Mouse (Mus musculus) kidney, embryonic 16.5 days (tissue): ENCODE data around the gene Gm3327. TPM values are rescaled to one million over a fixed set of nuclear protein-coding genes. Genes with fewer than 3 reads are reported as not detected.
"Not testable (repeated sequence)": the region's sequence is repeated elsewhere in the genome, so short reads cannot be mapped to it uniquely, and the experiment has no call there.

Experiments used
- ATAC-seq: fragments of 200-750 bp; cut with Nextera tagmentation; 2 replicates; pipeline ENCODE4 v1.8.0; 2017; ENCODE audit warnings: moderate TSS enrichment; ENCODE audit not compliant: low FRiP score, low TSS enrichment
- H3K27ac ChIP-seq: fragments of 300-500 bp; sonication (generic); 2 replicates; pipeline ENCODE4 v1.5.1; 2014; ENCODE audit warnings: low read length
- H3K27me3 ChIP-seq: fragments of 300-500 bp; sonication (generic); 2 replicates; pipeline ENCODE4 v1.6.1; 2014; ENCODE audit warnings: low read length, control low read depth, mixed read lengths; ENCODE audit not compliant: insufficient read depth
- H3K36me3 ChIP-seq: fragments of 300-500 bp; sonication (generic); 2 replicates; pipeline ENCODE4 v1.6.1; 2014; ENCODE audit warnings: low read length, control low read depth, mixed read lengths; ENCODE audit not compliant: insufficient read depth
- H3K4me1 ChIP-seq: fragments of 300-500 bp; sonication (generic); 2 replicates; pipeline ENCODE4 v1.6.1; 2014; ENCODE audit warnings: low read length, control low read depth, mixed read lengths; ENCODE audit not compliant: insufficient read depth
- H3K4me2 ChIP-seq: fragments of 300-500 bp; sonication (generic); replicated peaks from 2 replicates; pipeline ENCODE4 v1.6.1; 2014; ENCODE audit warnings: low read depth, low read length
- H3K4me3 ChIP-seq: fragments of 300-500 bp; sonication (generic); 2 replicates; pipeline ENCODE4 v1.5.1; 2014; ENCODE audit warnings: mild to moderate bottlenecking, low read length
- H3K9ac ChIP-seq: fragments of 300-500 bp; sonication (generic); replicated peaks from 2 replicates; pipeline ENCODE4 v1.6.1; 2014; ENCODE audit warnings: low read length
- H3K9me3 ChIP-seq: fragments of 300-500 bp; sonication (generic); 2 replicates; pipeline ENCODE4 v1.6.1; 2016; ENCODE audit warnings: low read length, control low read depth
- WGBS: fragments of 180-500 bp; shearing (Covaris S2); extraction: QIAGEN DNeasy Blood & Tissue Kit; methylation state at CpG from one replicate; pipeline ENCODE4 v1.1.7; 2014; 5-methylcytosine and 5-hydroxymethylcytosine counted together
- polyA plus RNA-seq: library from polyadenylated mRNA; unstranded; fragments of >200 nt; fragmentation: Nextera tagmentation; extraction: Ambion mirVana; gene quantifications from 2 replicates; pipeline ENCODE4 v1.2.1, GENCODE M21; 2015

The Gm3327 gene
- polyA plus RNA-seq: not detected in 2 replicates

DNA sequence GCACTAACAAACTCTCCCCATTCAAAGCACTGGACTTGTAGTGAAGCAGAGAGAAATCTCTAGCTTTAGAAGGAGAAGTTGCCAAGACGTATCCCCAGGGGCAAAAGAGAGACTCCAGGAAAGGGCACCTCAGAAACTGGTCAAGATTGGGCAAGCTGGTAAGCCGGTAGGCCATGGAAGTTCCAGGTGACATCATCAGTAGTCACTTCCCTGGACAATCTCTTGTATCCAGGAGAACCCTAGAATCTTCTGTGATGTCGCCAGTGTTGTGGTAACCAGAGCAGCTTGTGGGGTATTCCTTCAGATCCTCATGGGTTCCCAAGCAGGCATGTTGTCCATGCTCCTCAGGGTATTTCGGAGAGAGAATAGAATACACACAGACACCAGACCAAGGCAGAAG, at the start of gene Gm3327:
Gene Gm3327 (plus strand): TSS at position 301 of the 400 bp plus-strand sequence.
- 93% methylated on average over 3 of the region's 4 CpGs for WGBS
- not testable (repeated sequence) for H3K9ac ChIP-seq, H3K4me3 ChIP-seq, H3K9me3 ChIP-seq, H3K27ac ChIP-seq, H3K36me3 ChIP-seq, ATAC-seq, H3K27me3 ChIP-seq, H3K4me1 ChIP-seq, H3K4me2 ChIP-seq

DNA sequence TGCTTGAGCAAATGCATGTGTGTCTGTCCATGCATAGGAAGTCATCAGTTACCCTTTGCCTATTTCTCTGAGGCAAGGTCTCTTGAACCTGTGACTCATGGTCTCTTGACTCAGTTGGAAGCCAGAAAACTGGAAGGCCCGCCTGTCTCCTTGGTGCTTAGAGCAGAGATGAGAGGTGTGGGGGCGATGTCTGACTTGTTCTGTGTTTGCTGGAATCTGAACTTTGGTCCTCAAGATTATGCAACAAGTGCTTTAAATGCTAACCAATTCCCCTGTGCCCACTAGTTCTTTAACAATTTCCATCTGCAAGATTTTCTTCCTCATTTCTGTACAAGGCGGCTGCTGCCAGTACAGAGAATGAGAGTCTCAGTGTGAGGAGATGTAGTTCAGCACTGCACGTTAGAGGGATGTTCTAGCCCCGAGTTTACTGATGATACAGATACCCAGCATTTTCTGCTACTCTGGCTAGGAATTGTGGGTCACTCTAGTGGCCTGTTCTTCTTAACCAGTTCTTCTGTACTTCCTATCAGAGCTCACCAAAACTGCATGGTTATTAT, 45.8 kb upstream of the Gm3327 start:
- not testable (repeated sequence) for H3K4me1 ChIP-seq, H3K9me3 ChIP-seq, H3K9ac ChIP-seq, H3K36me3 ChIP-seq, ATAC-seq, H3K4me2 ChIP-seq, H3K27me3 ChIP-seq, H3K4me3 ChIP-seq, H3K27ac ChIP-seq
- WGBS: 72% methylated on average over 5 of the region's 5 CpGs

DNA sequence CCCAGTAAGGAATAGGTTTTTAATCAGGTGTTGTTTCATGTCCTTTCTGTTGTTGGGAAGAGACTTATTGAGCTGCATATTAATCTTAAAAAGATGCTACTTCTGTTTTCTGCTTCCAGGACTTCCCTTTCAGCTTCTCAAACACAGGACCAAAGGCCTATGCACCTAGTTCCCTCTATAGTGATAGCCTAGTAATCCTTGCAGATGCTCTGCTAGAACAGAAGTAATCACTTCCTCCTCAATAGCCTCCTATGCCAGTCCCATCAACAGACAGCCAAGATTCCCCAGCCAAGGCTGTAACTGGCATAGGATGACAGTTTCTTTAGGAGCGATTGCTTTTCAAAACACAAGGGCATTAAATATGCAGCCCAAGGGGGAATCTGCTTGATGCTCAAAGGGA, 37.1 kb upstream of the Gm3327 start:
- not testable (repeated sequence) for H3K4me3 ChIP-seq, H3K27me3 ChIP-seq, H3K4me2 ChIP-seq, H3K4me1 ChIP-seq, H3K9ac ChIP-seq, H3K27ac ChIP-seq, H3K9me3 ChIP-seq, H3K36me3 ChIP-seq, ATAC-seq
- 81% methylated on average over 1 of the region's 1 CpGs for WGBS

DNA sequence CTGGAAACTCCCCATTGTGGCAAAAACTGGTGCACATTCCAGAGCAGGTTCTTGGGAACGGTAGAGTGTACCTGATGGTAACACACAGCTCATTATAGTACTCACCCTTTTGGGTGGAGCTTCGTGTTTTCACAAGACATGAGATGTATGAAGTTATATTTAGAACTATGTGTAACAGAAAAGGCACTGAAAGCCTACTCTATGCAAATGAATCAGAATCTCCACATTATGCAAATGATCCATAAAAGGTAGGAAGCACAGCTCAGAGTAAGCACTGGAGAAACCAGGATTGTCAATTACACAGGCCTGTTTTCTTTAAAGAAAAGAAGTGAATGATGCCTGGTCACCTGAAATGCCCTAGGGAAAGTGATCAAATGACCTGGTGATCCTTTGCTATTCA, 36.1 kb upstream of the Gm3327 start:
- not testable (repeated sequence) for H3K4me1 ChIP-seq, H3K36me3 ChIP-seq, H3K4me2 ChIP-seq, H3K27me3 ChIP-seq, H3K27ac ChIP-seq, H3K9ac ChIP-seq, H3K9me3 ChIP-seq, ATAC-seq, H3K4me3 ChIP-seq
- 79% methylated on average over 2 of the region's 2 CpGs for WGBS

DNA sequence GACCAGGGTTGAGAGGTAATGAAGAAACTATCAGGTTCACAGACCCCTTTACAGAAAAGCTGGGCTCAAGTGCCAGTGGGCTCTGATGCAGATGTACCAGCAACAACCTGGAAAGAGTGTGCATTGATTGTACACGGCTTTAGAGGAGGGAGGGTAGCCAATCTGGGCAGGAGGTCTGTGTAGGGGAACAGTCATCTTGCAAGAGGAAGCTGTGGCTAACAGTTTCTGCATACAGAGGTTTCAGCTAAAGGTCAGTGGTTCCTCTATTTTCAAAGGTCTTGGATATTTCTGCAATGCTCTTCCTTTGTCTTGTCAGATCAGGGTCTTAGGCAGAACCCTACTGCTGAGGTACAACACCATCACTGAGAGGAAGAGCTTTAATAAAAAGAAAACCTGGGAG, 32.1 kb upstream of the Gm3327 start:
- not testable (repeated sequence) for H3K4me1 ChIP-seq, ATAC-seq, H3K27ac ChIP-seq, H3K9me3 ChIP-seq, H3K4me2 ChIP-seq, H3K4me3 ChIP-seq, H3K36me3 ChIP-seq, H3K27me3 ChIP-seq, H3K9ac ChIP-seq
- 75% methylated on average over 1 of the region's 1 CpGs for WGBS

DNA sequence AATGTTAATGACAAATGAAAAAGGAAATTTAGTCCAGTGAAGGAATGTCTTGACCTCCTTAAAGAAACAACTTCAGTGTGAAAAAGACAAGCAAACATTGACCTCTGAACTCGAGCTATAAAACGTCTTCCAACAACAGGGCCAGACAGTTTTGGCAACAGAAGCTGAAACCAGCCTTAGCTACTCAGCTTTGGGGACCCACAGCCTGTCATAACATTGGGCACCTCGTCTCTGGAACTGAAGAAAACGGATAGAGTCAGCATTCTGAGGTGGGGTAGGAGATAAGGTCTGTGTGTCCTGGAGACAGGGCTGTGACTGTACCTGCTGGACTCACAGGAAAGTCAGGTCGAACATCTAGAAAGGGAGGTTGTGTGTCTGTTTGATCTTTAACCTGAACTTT, 29.2 kb upstream of the Gm3327 start:
- H3K27ac ChIP-seq, H3K4me2 ChIP-seq, H3K9ac ChIP-seq, H3K9me3 ChIP-seq, H3K4me1 ChIP-seq, H3K36me3 ChIP-seq, H3K4me3 ChIP-seq, H3K27me3 ChIP-seq: not testable (repeated sequence)
- 9% methylated on average over 5 of the region's 5 CpGs for WGBS
- peak; percentile 61 for ATAC-seq

DNA sequence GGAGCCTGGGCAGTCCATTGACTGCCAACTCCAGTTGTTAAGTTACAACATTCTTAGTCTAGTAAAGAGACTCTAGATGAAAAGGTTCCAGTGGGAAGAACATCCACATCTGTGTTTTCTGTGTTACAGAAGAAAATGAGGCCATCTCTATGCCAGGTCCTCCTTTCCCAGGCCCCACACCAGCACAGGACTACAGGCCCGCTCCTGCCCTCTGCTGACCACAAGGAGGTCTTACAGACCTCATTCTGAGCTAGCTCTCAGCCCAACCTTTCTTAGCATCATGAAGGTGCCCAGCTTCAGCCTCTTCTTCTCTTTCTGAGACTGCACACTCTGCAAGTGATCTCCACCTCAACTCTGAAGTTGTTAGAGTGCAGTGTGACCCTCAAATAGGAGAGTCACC, 23.6 kb upstream of the Gm3327 start:
- not testable (repeated sequence) for H3K27me3 ChIP-seq, H3K36me3 ChIP-seq, H3K4me2 ChIP-seq, H3K9me3 ChIP-seq, ATAC-seq, H3K9ac ChIP-seq, H3K4me1 ChIP-seq, H3K27ac ChIP-seq, H3K4me3 ChIP-seq
- no CpG with 5 or more reads among the region's 1 CpGs for WGBS

DNA sequence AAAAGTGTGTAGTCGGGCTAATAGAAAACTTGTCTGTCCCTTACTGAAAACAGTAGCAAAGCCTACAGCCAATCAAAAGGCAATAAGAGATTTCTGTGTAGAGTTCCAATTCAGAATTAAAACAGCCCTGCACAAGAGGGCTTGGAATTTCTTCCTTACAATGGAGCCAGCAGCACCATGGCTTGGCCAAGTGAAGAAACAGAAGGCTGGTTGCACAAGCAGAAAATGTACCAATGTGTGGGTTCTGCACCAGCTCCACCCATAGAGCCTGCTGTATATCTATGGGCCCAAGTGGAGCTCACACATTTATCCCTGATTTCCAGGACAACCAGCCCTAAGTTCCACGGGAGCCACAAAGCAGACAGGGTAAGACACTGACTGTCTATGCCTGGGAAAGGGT, 21.3 kb upstream of the Gm3327 start, which contains the start of gene Ear2:
Gene Ear2 (plus strand): TSS at position 301 of the 400 bp plus-strand sequence.
- H3K4me2 ChIP-seq, H3K27me3 ChIP-seq, H3K4me3 ChIP-seq, H3K27ac ChIP-seq, H3K9me3 ChIP-seq, H3K36me3 ChIP-seq, H3K9ac ChIP-seq, ATAC-seq, H3K4me1 ChIP-seq: not testable (repeated sequence)
- WGBS: 80% methylated on average over 2 of the region's 2 CpGs

DNA sequence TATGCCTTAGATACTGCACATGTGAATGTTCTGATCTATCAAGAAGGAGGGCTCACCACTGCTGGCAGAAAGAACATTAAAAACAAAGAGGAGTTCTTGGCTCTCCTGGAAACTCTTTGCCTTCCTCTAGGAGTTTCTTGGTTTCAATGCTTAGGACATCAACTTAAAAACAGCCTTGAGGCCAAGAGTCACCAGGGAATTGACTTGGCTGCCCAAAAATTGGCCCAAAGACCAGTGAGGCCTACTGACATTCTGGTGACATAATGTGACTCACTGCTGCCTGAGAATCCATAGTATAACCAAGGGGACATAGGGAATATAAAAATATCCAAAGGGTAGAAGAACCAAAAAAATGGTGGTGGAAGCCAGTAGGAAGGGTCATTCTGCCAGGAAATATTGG, 12.7 kb upstream of the Gm3327 start:
- Histone ChIP-seq H3K4me3 (no peak overlapping the region), H3K27me3 (no peaks in the 10 kb centered on the region), H3K9me3 (no peaks in the 10 kb centered on the region), H3K9ac (no peak overlapping the region), H3K4me2 (no peak overlapping the region), H3K27ac (no peak overlapping the region), H3K36me3 (no peaks in the 10 kb centered on the region), H3K4me1 (no peaks in the 10 kb centered on the region)
- ATAC-seq: no peak
